Mouse (Mus musculus) olfactory bulb, adult 2 months (tissue): ENCODE data around the gene Chodl. TPM values are rescaled to one million over a fixed set of nuclear protein-coding genes. Genes with fewer than 3 reads are reported as not detected.

Experiments used
- H3K27ac ChIP-seq: fragments of 200-500 bp; 2 replicates; pipeline ENCODE4 v1.5.1; 2012; ENCODE audit warnings: low read depth, low read length; ENCODE audit not compliant: insufficient read depth
- H3K4me1 ChIP-seq: fragments of 200-500 bp; 2 replicates; pipeline ENCODE4 v1.6.1; 2012; ENCODE audit warnings: low read length; ENCODE audit not compliant: control insufficient read depth, insufficient read depth
- H3K4me3 ChIP-seq: fragments of 200-500 bp; 2 replicates; pipeline ENCODE4 v1.5.1; 2012; ENCODE audit warnings: mild to moderate bottlenecking, low read depth, low read length, moderate library complexity; ENCODE audit not compliant: insufficient read depth
- CTCF ChIP-seq: fragments of 200-500 bp; IDR thresholded peaks from 2 replicates; pipeline ENCODE4 v1.5.1; 2012; ENCODE audit warnings: low read depth, mild to moderate bottlenecking, low read length, moderate library complexity; ENCODE audit not compliant: insufficient read depth
- POLR2A ChIP-seq: fragments of 200-500 bp; IDR thresholded peaks from 2 replicates; pipeline ENCODE4 v1.6.1; 2012; ENCODE audit warnings: mild to moderate bottlenecking, low read depth, low read length, moderate library complexity; ENCODE audit not compliant: insufficient read depth
- WGBS: fragments of 180-500 bp; shearing (Covaris S2); methylation state at CpG from one replicate; pipeline ENCODE4 v1.1.7; 2018; 5-methylcytosine and 5-hydroxymethylcytosine counted together
- polyA plus RNA-seq: library from polyadenylated mRNA; stranded (reverse); fragments of >200 nt; gene quantifications from 2 replicates; pipeline ENCODE4 v1.2.4, GENCODE M21; 2012; ENCODE audit warnings: low replicate concordance; ENCODE audit not compliant: missing spikeins, insufficient read depth, insufficient read length

Chodl gene
- polyA plus RNA-seq, result not detected in 2 replicates

GRCm38 (mm10) chr16:78930382-78931286 is at the start of gene Chodl:
TSS of gene Chodl (plus strand) at chr16:78930948.
- no peak for TF ChIP-seq CTCF
- no peak for TF ChIP-seq POLR2A
- Histone ChIP-seq H3K4me1 (peaks cover 11% of the 10 kb centered on the region), H3K27ac (no peak within 1 kb of the TSS), H3K4me3 (peak within 1 kb of the TSS; percentile 46)
- WGBS, result 4% methylated on average over 19 of the region's 19 CpGs

- 59% methylated on average over 5 of the region's 5 CpGs for WGBS
- Histone ChIP-seq H3K4me3 (no peak overlapping the region), H3K4me1 (no peaks in the 10 kb centered on the region), H3K27ac (no peak overlapping the region)
- TF ChIP-seq POLR2A (no peak), CTCF (no peak)
Observed at GRCm38 (mm10) chr16:78922644-78923043, 8.1 kb upstream of the Chodl start.

GRCm38 (mm10) chr16:78931287-78932025 is 708 bp downstream of the Chodl start:
- WGBS, result 12% methylated on average over 16 of the region's 16 CpGs
- no peak for TF ChIP-seq CTCF
- no peak for TF ChIP-seq POLR2A
- Histone ChIP-seq H3K27ac (no peak overlapping the region), H3K4me3 (peak overlapping the region; percentile 46), H3K4me1 (peaks cover 11% of the 10 kb centered on the region)

- 92% methylated on average over 2 of the region's 2 CpGs for WGBS
- TF ChIP-seq POLR2A, result no peak
- TF ChIP-seq CTCF, result no peak
- no peak overlapping the region for H3K27ac ChIP-seq
- H3K4me3 ChIP-seq, result no peak overlapping the region
- peaks cover 11% of the 10 kb centered on the region for H3K4me1 ChIP-seq
Observed at GRCm38 (mm10) chr16:78934298-78934697, 3.5 kb downstream of the Chodl start.

GRCm38 (mm10) chr16:78937755-78938154 is 7.0 kb downstream of the Chodl start:
- TF ChIP-seq POLR2A (no peak), CTCF (no peak)
- H3K4me1 ChIP-seq, result no peaks in the 10 kb centered on the region
- H3K27ac ChIP-seq, result no peak overlapping the region
- WGBS, result 82% methylated on average over 8 of the region's 8 CpGs
- no peak overlapping the region for H3K4me3 ChIP-seq

DNA sequence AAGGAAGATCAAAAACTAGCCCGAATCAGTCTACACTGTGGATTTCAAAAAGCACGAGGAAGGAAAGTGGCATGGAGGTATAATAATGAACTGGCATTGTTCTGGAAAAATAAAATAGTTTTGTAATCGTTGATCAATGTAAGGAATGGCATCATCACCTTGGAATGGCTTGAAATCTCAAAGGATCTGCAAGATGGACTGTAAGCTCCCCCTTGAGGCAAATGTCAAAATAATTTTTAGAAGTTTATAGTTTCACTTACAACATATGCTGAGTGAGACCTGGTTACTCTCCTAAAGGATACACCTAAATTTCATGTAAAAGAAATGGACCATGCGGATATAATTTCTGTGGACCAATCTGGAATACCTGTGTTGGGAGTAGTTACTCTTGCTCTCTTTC is 19.6 kb downstream of the Chodl start:
- Histone ChIP-seq H3K4me3 (no peak overlapping the region), H3K27ac (no peak overlapping the region), H3K4me1 (no peaks in the 10 kb centered on the region)
- WGBS, result 60% methylated on average over 4 of the region's 4 CpGs
- TF ChIP-seq POLR2A, result no peak
- no peak for TF ChIP-seq CTCF

DNA sequence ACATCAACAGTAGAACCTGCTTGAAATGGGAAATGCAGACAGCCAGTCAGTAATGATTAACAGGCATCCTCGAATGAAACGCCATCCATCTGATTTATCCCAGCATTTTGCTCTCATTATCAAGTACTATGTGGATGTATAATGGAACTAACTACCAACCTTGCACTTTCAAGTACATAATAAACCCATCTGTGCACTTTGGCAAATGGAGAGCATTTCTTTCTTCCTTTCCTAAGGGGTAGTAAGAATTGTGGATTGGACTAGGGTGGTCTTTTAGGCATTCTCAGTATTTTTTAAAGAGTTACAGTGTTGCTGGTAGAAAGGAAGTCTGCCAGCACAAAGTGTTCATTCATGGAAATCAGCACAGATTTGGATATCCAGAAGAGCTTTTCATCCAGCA is 26.7 kb downstream of the Chodl start:
- Histone ChIP-seq H3K27ac (no peak overlapping the region), H3K4me1 (no peaks in the 10 kb centered on the region), H3K4me3 (no peak overlapping the region)
- WGBS, result 43% methylated on average over 2 of the region's 2 CpGs
- no peak for TF ChIP-seq POLR2A
- no peak for TF ChIP-seq CTCF

DNA sequence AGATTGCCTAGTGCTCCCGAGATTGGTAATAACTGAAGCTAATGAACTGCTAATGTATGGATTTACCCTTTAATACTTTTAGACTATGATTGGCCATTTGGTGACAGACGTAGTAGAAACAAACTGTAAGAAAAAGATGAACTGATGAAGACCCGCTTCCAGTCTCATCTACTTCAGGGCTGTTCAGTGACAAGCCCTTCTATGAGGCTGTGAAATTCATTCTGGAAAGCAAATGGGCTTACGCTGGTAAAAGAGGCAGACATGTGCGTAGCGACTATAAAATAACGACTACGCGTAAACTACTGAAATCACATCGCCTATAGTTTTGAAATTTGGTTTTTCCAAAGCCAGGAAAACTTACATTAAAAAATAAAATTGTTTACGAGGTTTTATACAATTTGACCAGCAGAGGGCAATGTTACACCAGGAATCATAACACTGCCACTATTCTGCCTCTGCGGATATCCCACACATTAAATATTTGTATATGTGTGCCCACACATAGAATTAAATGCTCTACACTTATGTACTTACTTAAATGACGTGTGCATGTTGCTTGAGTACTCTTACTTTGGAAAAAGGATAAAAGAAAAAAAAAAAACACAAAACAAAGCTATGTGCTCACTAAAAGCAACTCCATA is 38.5 kb downstream of the Chodl start:
- Histone ChIP-seq H3K4me3 (no peak overlapping the region), H3K4me1 (no peaks in the 10 kb centered on the region), H3K27ac (no peak overlapping the region)
- 21% methylated on average over 13 of the region's 13 CpGs for WGBS
- TF ChIP-seq CTCF (no peak), POLR2A (no peak)

DNA sequence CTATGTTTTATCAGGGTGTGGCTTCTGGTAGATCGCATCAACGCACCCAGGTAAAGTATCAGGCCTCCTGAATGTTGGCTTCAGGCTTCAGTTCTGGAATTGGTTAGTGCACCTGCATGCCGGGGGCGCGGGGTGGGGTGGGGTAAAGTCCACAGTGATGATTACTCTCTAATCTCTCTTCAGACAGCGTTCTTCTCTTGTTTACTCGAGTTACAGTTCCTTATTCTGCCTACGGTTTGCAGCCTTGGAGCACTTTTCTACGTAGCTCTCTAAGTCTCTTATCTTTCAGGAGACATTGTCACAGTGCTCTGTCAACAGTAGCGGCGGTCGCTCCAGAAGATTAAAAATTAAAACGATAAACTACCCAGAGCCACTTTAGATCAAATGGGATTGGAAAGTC is 43.4 kb downstream of the Chodl start:
- H3K4me3 ChIP-seq, result no peak overlapping the region
- TF ChIP-seq CTCF (no peak), POLR2A (no peak)
- H3K27ac ChIP-seq, result no peak overlapping the region
- 96% methylated on average over 13 of the region's 13 CpGs for WGBS
- no peaks in the 10 kb centered on the region for H3K4me1 ChIP-seq
